Mouse (Mus musculus) pancreas, adult 10 weeks (tissue): ENCODE results near the gene Gm13089. TPM values are rescaled to one million over a fixed set of nuclear protein-coding genes. Genes with fewer than 3 reads are reported as not detected.

Source experiments
- polyA plus RNA-seq: library from polyadenylated mRNA; stranded (reverse); fragments of 350-450 nt; fragmentation: Illumina TruSeq; extraction: RNeasy Lipid Tissue Mini Kit (QIAGEN cat#74804); gene quantifications from one replicate; pipeline ENCODE4 v1.2.3, GENCODE M21; 2015; ENCODE audit warnings: low read depth, low replicate concordance; ENCODE audit not compliant: insufficient read depth

The Gm13089 gene
- not detected for polyA plus RNA-seq

DNA sequence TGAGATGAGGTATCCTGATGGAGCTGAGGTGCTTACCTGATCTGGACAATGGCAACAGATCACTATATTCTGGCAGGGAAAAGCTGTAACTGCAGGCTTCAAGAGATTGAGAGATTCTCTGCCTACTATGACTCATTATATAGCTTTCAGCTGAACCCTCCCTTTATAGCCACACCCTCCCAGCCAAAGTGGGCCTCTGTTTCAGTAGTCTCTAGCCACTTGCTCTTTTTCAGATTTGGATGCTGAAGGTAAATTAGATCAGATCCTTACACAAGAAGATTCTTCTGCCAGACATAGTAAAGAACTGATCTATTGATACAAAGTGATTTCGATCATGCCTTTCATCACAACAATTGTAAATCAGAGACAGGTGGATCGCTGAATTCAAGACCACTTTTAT lies at the start of gene Gm13089:
Gene Gm13089, minus strand, starts transcription at position 101 of the 400 bp plus-strand sequence.

DNA sequence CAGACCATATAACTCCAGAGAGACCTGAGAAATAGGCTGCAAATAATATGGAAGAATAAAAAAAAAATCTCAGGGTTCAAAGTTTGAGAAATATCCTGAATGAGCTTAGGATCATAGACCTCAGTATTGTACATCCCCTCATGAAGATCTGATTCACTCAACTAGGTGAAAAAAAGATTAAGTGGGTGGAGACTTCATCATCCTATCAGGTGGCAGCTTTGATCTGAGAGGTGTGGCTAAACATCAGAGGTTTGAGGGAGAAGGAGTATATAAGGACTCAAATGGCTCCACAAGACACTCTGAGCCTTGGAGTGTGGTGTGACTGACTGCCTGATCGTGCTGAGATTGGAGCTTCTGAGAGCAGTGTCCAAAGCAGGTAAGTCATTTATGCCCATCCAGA lies 16.6 kb upstream of the Gm13089 start, which contains the start of gene Gm13078:
Gene Gm13078, plus strand, starts transcription at position 301 of the 400 bp plus-strand sequence.

DNA sequence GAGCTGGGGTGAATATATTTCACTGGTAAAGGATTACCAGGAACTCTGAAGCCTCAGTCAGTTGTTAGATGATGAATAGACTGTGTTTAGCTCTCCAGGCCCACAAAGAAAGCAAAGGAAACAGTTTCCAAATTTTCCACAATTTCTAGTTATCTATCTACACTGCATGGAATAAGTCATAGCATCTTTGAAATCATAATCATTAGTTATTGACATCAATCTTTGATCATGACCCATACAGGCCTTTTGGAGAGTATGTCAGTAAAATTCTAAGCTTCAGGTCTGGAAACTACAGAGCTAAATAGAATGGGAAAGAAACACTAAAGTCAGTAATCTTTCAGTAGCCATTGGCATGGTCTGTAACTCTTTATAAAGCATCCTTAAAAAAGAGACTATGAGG lies 45.4 kb downstream of the Gm13089 start, which contains the start of gene Gm13088:
Gene Gm13088, minus strand, starts transcription at position 101 of the 400 bp plus-strand sequence.

Other genes with a start within 250 kb of the Gm13089 start
- not detected for gene Gm13043, start 191.4 kb downstream of the Gm13089 start, polyA plus RNA-seq
- not detected for gene Gm13040, start 166.8 kb downstream of the Gm13089 start, polyA plus RNA-seq
- not detected for gene BC080695, start 151.0 kb downstream of the Gm13089 start, polyA plus RNA-seq
- gene Gm13057, start 151.0 kb downstream of the Gm13089 start, polyA plus RNA-seq: not detected
- not detected for gene Gm13083, start 87.7 kb downstream of the Gm13089 start, polyA plus RNA-seq
- gene Gm13088, start 45.5 kb downstream of the Gm13089 start, polyA plus RNA-seq: not detected
- gene Gm13078, start 16.7 kb upstream of the Gm13089 start, polyA plus RNA-seq: not detected
- gene Gm13023, start 86.6 kb upstream of the Gm13089 start, polyA plus RNA-seq: not detected
- gene Gm13084, start 113.4 kb upstream of the Gm13089 start, polyA plus RNA-seq: not detected
- gene Gm13103, start 143.8 kb upstream of the Gm13089 start, polyA plus RNA-seq: not detected
- not detected for gene Pramef6, start 197.7 kb upstream of the Gm13089 start, polyA plus RNA-seq
- gene Pramef25, start 248.3 kb upstream of the Gm13089 start, polyA plus RNA-seq: not detected